8 mouse cellular contexts compared by ENCODE assay signal in genomic region chr13:65241627-65242318, GRCm38 (mm10). TPM values are rescaled to one million over a fixed set of nuclear protein-coding genes. Genes with fewer than 3 reads are reported as not detected.
A peak's percentile ranks its signal among the peaks of the same experiment; 100 is the strongest.
DNase-seq lines count a peak whose midpoint lies in the region; ATAC-seq and TF ChIP-seq lines count a peak whose summit lies in the region.

No protein-coding gene starts in this region.

- intact Hi-C loops in left cerebral cortex, postnatal 25 days (cut with DNase I), result loop anchor here (1.0 to 2.0 kb wide), 4 partner anchors 37 to 929 kb away; partner anchors contain the start of genes Aaed1, Mfsd14b and Zfp369

- no peaks in the 10 kb centered on the region for H3K36me3 ChIP-seq in testis, adult 2 months (ENCODE audit: control insufficient read depth, insufficient read depth, low read length)
- peaks cover 2% of the 10 kb centered on the region; the same call in 1 of the 2 replicates for H3K36me3 ChIP-seq in hindbrain, embryonic 11.5 days (ENCODE audit: control insufficient read depth, insufficient read depth, low read length)
- H3K36me3 ChIP-seq in lung, embryonic 16.5 days (ENCODE audit: control insufficient read depth, insufficient read depth, low read length), result 0 out of 2 replicates have a peak, but pooled peaks cover 2% of the 10 kb centered on the region

- TF ChIP-seq CTCF in testis, adult 2 months (IDR thresholded peaks at IDR 0.05; ENCODE audit: control insufficient read depth, insufficient read depth, insufficient replicate concordance, low read depth, low read length), result no peak

- peak; percentile 36 for ATAC-seq in hindbrain, embryonic 11.5 days (ENCODE audit: low FRiP score)
- peak; percentile 32 for ATAC-seq in lung, embryonic 16.5 days (ENCODE audit: low read depth)

- H3K27me3 ChIP-seq in testis, adult 2 months (ENCODE audit: control insufficient read depth, insufficient read depth, low read length), result no peaks in the 10 kb centered on the region
- H3K27me3 ChIP-seq in hindbrain, embryonic 11.5 days (ENCODE audit: control insufficient read depth, insufficient read depth, low read length), result no peaks in the 10 kb centered on the region
- no peaks in the 10 kb centered on the region for H3K27me3 ChIP-seq in lung, embryonic 16.5 days (ENCODE audit: control insufficient read depth, insufficient read depth, low read depth, low read length)

- H3K4me2 ChIP-seq in hindbrain, embryonic 11.5 days (replicated peaks; ENCODE audit: low read depth, low read length), result peak overlapping the region; percentile 92
- H3K4me2 ChIP-seq in lung, embryonic 16.5 days (ENCODE audit: low read depth, low read length), result peak overlapping the region; percentile 99

- peak; percentile 52 for TF ChIP-seq POLR2A in testis, adult 2 months (IDR thresholded peaks at IDR 0.05; ENCODE audit: control insufficient read depth, low read depth, low read length)

- peak; percentile 58 for DNase-seq in cerebellum, adult 11 months
- DNase-seq in cerebellum, postnatal 4 days (ENCODE audit: low spot score in 2 of 2), result no peak
- DNase-seq in testis, postnatal 14 days (ENCODE audit: low spot score), result no peak
- peak; percentile 35 for DNase-seq in hindbrain, embryonic 11.5 days (ENCODE audit: low spot score)
- peak; percentile 46 for DNase-seq in retina, postnatal 7 days (ENCODE audit: low read depth, low spot score)
- DNase-seq in left cerebral cortex, postnatal 25 days (ENCODE audit: low spot score in 2 of 2), result no peak

- peak overlapping the region; percentile 96 for H3K4me3 ChIP-seq in testis, adult 2 months (ENCODE audit: control insufficient read depth, low read depth, low read length)
- peak overlapping the region; percentile 74 for H3K4me3 ChIP-seq in hindbrain, embryonic 11.5 days (ENCODE audit: low read depth, low read length)
- peak overlapping the region; percentile 79 for H3K4me3 ChIP-seq in lung, embryonic 16.5 days (ENCODE audit: low read length)

- peaks cover 7% of the 10 kb centered on the region; the same call in 1 of the 2 replicates for H3K9me3 ChIP-seq in hindbrain, embryonic 11.5 days (ENCODE audit: control insufficient read depth, low read length)
- H3K9me3 ChIP-seq in lung, embryonic 16.5 days (ENCODE audit: control insufficient read depth, low read length), result peaks cover 10% of the 10 kb centered on the region

- peaks cover 16% of the 10 kb centered on the region for H3K4me1 ChIP-seq in testis, adult 2 months (ENCODE audit: control insufficient read depth, insufficient read depth, low read length)
- H3K4me1 ChIP-seq in hindbrain, embryonic 11.5 days (replicated peaks; ENCODE audit: control insufficient read depth, insufficient read depth, low read length), result no peaks in the 10 kb centered on the region
- peaks cover 6% of the 10 kb centered on the region; the same call in 1 of the 2 replicates for H3K4me1 ChIP-seq in lung, embryonic 16.5 days (replicated peaks; ENCODE audit: control insufficient read depth, insufficient read depth, low read length)

- WGBS in hindbrain, embryonic 11.5 days, result 2% methylated on average over 42 of the region's 51 CpGs
- 3% methylated on average over 47 of the region's 51 CpGs for WGBS in lung, embryonic 16.5 days

- peak overlapping the region; percentile 65 for H3K9ac ChIP-seq in hindbrain, embryonic 11.5 days (ENCODE audit: low read depth, low read length)
- H3K9ac ChIP-seq in lung, embryonic 16.5 days (ENCODE audit: low read length), result peak overlapping the region; percentile 79

- peak overlapping the region; percentile 97 for H3K27ac ChIP-seq in testis, adult 2 months (ENCODE audit: control insufficient read depth, insufficient read depth, low read depth, low read length)
- H3K27ac ChIP-seq in hindbrain, embryonic 11.5 days (ENCODE audit: low read depth, low read length), result peak overlapping the region; percentile 20; the same call in 1 of the 2 replicates
- peak overlapping the region; percentile 97 for H3K27ac ChIP-seq in lung, embryonic 16.5 days (ENCODE audit: low read length)

RNA-seq across cellular contexts. Expression of gene Gm10775, which starts 17.6 kb away (rescaled TPM):
- polyA plus RNA-seq in testis, adult 2 months (2012; rRNA removed), result 1.8 and 1.9 TPM in 2 replicates
- not detected in 2 replicates for polyA plus RNA-seq in hindbrain, embryonic 11.5 days (2014; fragmentation: Nextera tagmentation; extraction: Ambion mirVana)
- not detected in 2 replicates for polyA plus RNA-seq in lung, embryonic 16.5 days (2015; fragmentation: Nextera tagmentation; extraction: Ambion mirVana)
- under 1 TPM in 1 of 2 experiments, not detected in 1; 0.50 TPM for total RNA-seq in left cerebral cortex, postnatal 25 days (2021)

RNA-seq across cellular contexts. Expression of gene Nlrp4f, which starts 36.0 kb away (rescaled TPM):
- 0.58 and 0.63 TPM in 2 replicates for polyA plus RNA-seq in testis, adult 2 months (2012; rRNA removed)
- polyA plus RNA-seq in hindbrain, embryonic 11.5 days (2014; fragmentation: Nextera tagmentation; extraction: Ambion mirVana), result 0.45 TPM in 1 of 2 replicates, not detected in the other
- not detected in 2 replicates for polyA plus RNA-seq in lung, embryonic 16.5 days (2015; fragmentation: Nextera tagmentation; extraction: Ambion mirVana)
- under 1 TPM in 1 of 2 experiments, not detected in 1; 0.18 TPM for total RNA-seq in left cerebral cortex, postnatal 25 days (2021)

RNA-seq across cellular contexts. Expression of gene Zfp369, which starts 36.8 kb away (rescaled TPM):
- polyA plus RNA-seq in testis, adult 2 months (2012; rRNA removed), result 4.2 and 5.4 TPM in 2 replicates
- 20.9 and 25.3 TPM in 2 replicates for polyA plus RNA-seq in hindbrain, embryonic 11.5 days (2014; fragmentation: Nextera tagmentation; extraction: Ambion mirVana)
- polyA plus RNA-seq in lung, embryonic 16.5 days (2015; fragmentation: Nextera tagmentation; extraction: Ambion mirVana), result 9.9 and 10.9 TPM in 2 replicates
- total RNA-seq in left cerebral cortex, postnatal 25 days (2021), result 10 to 100 TPM; 57.6 to 71.4 TPM

Comparison
In these comparisons a context has a peak if more than half of its experiments do, and no peak if none do; other contexts are left out.
1. DNase-seq: peak in cerebellum, adult 11 months (single experiment), hindbrain, embryonic 11.5 days (single experiment) and retina, postnatal 7 days (single experiment); none in cerebellum, postnatal 4 days (0 of 2), testis, postnatal 14 days (single experiment) and left cerebral cortex, postnatal 25 days (0 of 2).
2. H3K27ac ChIP-seq: peak in every context shown above with its lines; median percentile 97 in testis, adult 2 months; 97 in lung, embryonic 16.5 days; 20 in hindbrain, embryonic 11.5 days.
3. Peak in every context shown above with its lines, with median percentiles within 50 percentile points of each other: H3K4me3 ChIP-seq.